Mouse (Mus musculus) embryonic facial prominence, embryonic 14.5 days (tissue): Measurements from ENCODE around the gene Upp2. TPM values are rescaled to one million over a fixed set of nuclear protein-coding genes. Genes with fewer than 3 reads are reported as not detected.

ENCODE experiments used
- ATAC-seq: fragments of 200-750 bp; cut with Nextera tagmentation; 2 replicates; pipeline ENCODE4 v1.8.0; 2017; ENCODE audit warnings: low read depth, moderate number of reproducible peaks, moderate TSS enrichment
- DNase-seq: peaks from one replicate; pipeline ENCODE4 v3.0.0-alpha.2; 2015; ENCODE audit warnings: low spot score
- H3K27ac ChIP-seq: fragments of 300-500 bp; sonication (generic); replicated peaks from 2 replicates; pipeline ENCODE4 v1.5.1; 2014; ENCODE audit warnings: low read depth, mild to moderate bottlenecking, low read length, moderate library complexity
- H3K27me3 ChIP-seq: fragments of 300-500 bp; sonication (generic); replicated peaks from 2 replicates; pipeline ENCODE4 v1.6.1; 2014; ENCODE audit warnings: low read length; ENCODE audit not compliant: control insufficient read depth, insufficient read depth
- H3K36me3 ChIP-seq: fragments of 300-500 bp; sonication (generic); 2 replicates; pipeline ENCODE4 v1.6.1; 2014; ENCODE audit warnings: low read length, mixed read lengths; ENCODE audit not compliant: control insufficient read depth, insufficient read depth
- H3K4me1 ChIP-seq: fragments of 300-500 bp; sonication (generic); 2 replicates; pipeline ENCODE4 v1.6.1; 2014; ENCODE audit warnings: antibody characterized with exemption, low read length; ENCODE audit not compliant: control insufficient read depth, insufficient read depth
- H3K4me2 ChIP-seq: fragments of 300-500 bp; sonication (generic); 2 replicates; pipeline ENCODE4 v1.6.1; 2014; ENCODE audit warnings: low read depth, mild to moderate bottlenecking, low read length, moderate library complexity, mixed read lengths
- H3K4me3 ChIP-seq: fragments of 300-500 bp; sonication (generic); 2 replicates; pipeline ENCODE4 v1.5.1; 2014; ENCODE audit warnings: low read depth, mild to moderate bottlenecking, low read length
- H3K9ac ChIP-seq: fragments of 300-500 bp; sonication (generic); 2 replicates; pipeline ENCODE4 v1.6.1; 2014; ENCODE audit warnings: low read depth, mild to moderate bottlenecking, low read length, moderate library complexity, mixed read lengths
- H3K9me3 ChIP-seq: fragments of 300-500 bp; sonication (generic); 2 replicates; pipeline ENCODE4 v1.6.1; 2016; ENCODE audit warnings: low read length; ENCODE audit not compliant: control insufficient read depth
- WGBS: fragments of 180-500 bp; shearing (Covaris S2); extraction: QIAGEN DNeasy Blood & Tissue Kit; methylation state at CpG from one replicate; pipeline ENCODE4 v1.1.7; 2014; 5-methylcytosine and 5-hydroxymethylcytosine counted together
- polyA plus RNA-seq: library from polyadenylated mRNA; unstranded; fragments of >200 nt; fragmentation: Nextera tagmentation; extraction: Ambion mirVana; gene quantifications from 2 replicates; pipeline ENCODE4 v1.2.1, GENCODE M21; 2014

Gene Upp2
- polyA plus RNA-seq, 1 experiment from 2014 or later, result 8.7 TPM

DNA sequence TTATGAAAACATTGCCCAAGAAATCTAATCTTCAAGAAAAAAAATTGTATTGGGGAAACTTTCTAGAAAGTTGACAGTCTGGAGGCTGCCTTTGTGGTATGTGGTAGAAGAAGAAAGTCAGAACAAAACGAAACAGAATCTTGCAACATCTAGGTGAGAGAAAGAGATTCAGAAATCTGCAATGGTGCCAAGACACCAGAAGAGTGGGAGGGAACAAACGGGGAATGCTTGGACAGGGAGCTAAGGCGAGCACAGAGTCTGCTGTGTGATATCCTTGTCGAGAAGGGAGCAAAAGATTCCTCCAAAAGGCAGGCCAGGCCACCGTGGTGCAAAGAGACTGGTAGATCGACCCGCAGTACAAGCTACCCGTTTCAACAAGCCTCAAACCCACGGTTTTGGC, 232.0 kb downstream of the Upp2 start:
- WGBS, result 82% methylated on average over 9 of the region's 9 CpGs
- no peak for ATAC-seq
- H3K4me3 ChIP-seq, result no peak overlapping the region
- no peak overlapping the region for H3K4me2 ChIP-seq
- H3K27ac ChIP-seq, result no peak overlapping the region
- no peaks in the 10 kb centered on the region for H3K4me1 ChIP-seq
- H3K36me3 ChIP-seq, result no peaks in the 10 kb centered on the region
- H3K27me3 ChIP-seq, result no peaks in the 10 kb centered on the region
- no peaks in the 10 kb centered on the region for H3K9me3 ChIP-seq
- no peak for DNase-seq
- H3K9ac ChIP-seq, result no peak overlapping the region

DNA sequence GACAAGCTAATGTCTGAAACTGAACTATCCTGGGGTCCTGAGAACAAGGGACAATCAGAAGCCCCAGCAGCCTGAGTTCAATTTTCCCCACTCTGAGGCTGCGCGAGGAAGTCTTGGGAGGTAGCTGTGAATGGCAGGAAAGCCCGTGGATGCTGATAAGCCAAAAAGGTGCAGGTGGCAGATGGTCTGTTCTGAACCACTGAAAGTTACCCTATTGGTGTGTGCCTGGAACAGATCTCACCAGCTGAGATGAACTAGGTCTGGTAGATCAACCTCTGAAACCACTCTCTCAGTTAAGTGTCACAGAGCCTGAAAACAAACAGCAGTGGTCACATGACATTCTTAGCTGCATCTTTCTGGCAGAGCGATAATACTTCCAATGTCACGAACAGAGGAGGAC, 232.5 kb downstream of the Upp2 start:
- no peaks in the 10 kb centered on the region for H3K4me1 ChIP-seq
- H3K27me3 ChIP-seq, result no peaks in the 10 kb centered on the region
- no peak overlapping the region for H3K9ac ChIP-seq
- no peaks in the 10 kb centered on the region for H3K9me3 ChIP-seq
- no peak overlapping the region for H3K4me3 ChIP-seq
- 92% methylated on average over 5 of the region's 5 CpGs for WGBS
- H3K27ac ChIP-seq, result no peak overlapping the region
- H3K36me3 ChIP-seq, result no peaks in the 10 kb centered on the region
- no peak overlapping the region for H3K4me2 ChIP-seq
- ATAC-seq (no peak), DNase-seq (no peak)

DNA sequence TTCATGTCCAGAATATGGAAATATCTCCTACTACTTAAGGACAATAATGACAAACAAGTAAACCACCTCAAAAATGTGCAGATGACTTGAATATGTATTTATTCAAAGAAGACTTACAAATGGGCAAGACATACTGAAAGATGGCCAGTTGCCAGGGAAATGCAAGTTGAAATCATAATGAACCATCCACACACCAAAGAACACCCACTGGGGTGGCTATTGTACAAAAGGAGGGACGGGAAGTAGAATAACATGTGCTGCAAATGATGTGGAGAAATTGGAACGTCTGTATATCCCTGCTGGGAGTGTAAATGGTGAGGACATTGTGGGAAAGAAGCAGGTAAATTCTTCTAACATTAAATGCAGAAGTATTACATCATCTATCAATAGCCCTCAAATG, 245.8 kb downstream of the Upp2 start:
- no peak for DNase-seq
- no peak overlapping the region for H3K4me3 ChIP-seq
- H3K27me3 ChIP-seq, result no peaks in the 10 kb centered on the region
- H3K27ac ChIP-seq, result no peak overlapping the region
- 56% methylated on average over 2 of the region's 2 CpGs for WGBS
- H3K36me3 ChIP-seq, result no peaks in the 10 kb centered on the region
- no peaks in the 10 kb centered on the region for H3K9me3 ChIP-seq
- no peaks in the 10 kb centered on the region for H3K4me1 ChIP-seq
- H3K4me2 ChIP-seq, result no peak overlapping the region
- no peak for ATAC-seq
- H3K9ac ChIP-seq, result no peak overlapping the region

DNA sequence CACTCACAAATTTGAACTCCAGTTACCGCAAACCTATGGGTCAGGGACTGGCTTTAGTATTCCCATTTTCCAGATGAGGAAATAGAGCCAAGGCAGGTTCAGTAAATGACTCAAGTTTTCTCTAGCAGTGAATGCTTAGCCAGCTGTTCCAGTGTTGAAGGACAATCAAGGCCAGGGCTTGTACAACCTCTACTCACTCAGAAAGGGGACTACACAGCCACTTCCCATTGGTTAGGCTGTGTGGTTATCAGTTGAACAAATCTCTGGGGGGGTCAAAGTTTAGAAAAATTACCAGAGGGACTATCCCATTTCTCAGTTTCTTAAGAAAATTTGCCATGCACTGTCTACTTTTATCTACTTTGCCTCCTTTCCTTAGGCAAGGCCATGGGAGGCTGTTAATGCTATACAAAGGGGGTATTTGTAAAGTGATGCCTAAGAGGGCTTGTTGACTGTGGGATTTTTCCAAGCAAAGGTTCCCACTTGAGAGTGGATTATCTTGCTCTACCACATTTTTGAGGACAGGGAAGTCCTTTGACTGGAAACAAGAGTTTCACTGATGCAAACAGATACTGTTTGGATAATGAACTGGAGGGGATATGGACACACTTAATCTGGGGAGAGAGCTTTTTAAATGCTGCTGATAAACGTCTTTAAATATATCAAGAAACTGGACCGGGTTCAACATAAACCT, 262.0 kb downstream of the Upp2 start:
- Histone ChIP-seq H3K4me2 (no peak overlapping the region), H3K4me3 (no peak overlapping the region), H3K27me3 (no peaks in the 10 kb centered on the region), H3K36me3 (no peaks in the 10 kb centered on the region), H3K4me1 (no peaks in the 10 kb centered on the region), H3K9me3 (no peaks in the 10 kb centered on the region), H3K27ac (no peak overlapping the region; the same call in 1 of the 2 replicates), H3K9ac (no peak overlapping the region)
- DNase-seq (peak; percentile 86), ATAC-seq (peak; percentile 86)
- 44% methylated on average over 3 of the region's 3 CpGs for whole genome bisulfite sequencing

DNA sequence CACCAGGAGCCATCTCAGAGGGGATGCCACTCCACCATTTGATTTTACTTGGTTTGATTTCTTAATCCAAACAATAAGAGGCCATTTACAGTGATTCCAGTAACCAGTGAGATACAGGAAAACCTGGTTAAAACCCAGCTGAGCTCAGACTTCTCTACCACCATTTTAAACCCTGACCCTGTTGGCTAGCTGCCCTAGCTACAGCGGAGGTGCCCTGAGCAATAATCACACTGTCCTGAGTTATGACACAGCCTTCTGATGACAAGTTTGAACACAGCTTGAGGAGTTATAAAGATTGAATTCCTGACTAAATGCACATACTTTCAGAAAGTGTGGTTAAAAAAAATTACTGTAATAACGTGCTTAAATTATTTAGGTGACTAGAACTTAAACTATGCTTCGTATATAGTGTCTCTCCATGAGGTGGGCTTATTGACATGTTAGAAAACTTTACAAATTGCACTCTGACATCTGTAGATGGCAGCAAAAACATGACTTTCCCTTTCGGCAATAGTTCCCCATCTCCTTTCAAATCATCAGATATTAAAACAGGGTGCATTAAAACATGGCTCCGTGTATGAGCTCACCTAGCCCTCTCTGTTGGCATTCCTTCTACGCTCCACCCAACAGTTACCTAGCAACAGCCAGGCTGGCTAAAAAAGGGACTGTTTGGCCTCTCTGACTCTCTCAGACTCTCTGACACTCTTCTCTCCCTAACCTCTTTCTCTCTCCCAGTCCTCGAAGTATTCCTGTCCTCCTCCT, 263.1 kb downstream of the Upp2 start:
- peak; percentile 80 for DNase-seq
- Histone ChIP-seq H3K9ac (no peak overlapping the region), H3K27me3 (no peaks in the 10 kb centered on the region), H3K4me2 (no peak overlapping the region), H3K9me3 (no peaks in the 10 kb centered on the region), H3K4me1 (peaks cover 8% of the 10 kb centered on the region; the same call in 1 of the 2 replicates), H3K27ac (0 out of 2 replicates have a peak overlapping the region, but pooled peaks have one; percentile 13), H3K4me3 (no peak overlapping the region), H3K36me3 (no peaks in the 10 kb centered on the region)
- peak; percentile 75 for ATAC-seq
- 43% methylated on average over 7 of the region's 7 CpGs for whole genome bisulfite sequencing

DNA sequence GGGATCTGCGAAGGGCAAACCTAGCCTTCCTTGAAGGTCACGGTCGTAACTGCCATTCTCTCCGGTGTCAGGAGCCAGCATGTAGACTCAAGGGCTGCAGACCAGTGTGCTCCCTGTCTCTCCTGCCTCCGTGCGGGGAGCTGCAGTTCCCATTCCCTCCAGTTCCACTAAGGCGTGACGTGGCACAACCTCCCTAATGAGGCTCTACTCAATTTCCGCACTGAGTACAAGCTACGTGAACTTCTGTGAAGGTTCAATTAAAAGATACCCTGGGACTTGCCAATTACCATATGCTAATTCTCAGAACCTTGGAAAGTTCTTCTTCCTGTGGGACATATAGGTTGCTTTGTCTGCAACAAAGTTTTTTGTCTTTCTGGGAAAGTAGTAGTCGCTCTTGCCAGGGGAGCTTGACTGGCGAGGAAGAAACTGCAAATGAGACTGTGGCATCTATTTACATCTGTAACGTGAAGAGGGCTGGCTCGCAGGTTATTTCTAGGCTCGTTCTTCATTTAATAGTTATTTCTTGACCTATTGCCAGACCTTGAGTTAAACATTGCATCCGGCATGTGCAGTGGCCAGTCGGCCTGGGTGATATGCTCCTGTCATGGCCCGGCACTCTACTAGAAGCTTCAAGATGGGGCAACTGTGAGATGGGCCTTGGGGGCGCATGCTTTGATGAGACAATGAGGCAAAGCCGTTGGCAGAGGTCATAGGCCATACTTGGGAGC, 265.3 kb downstream of the Upp2 start:
- no peaks in the 10 kb centered on the region for H3K36me3 ChIP-seq
- H3K27me3 ChIP-seq, result no peaks in the 10 kb centered on the region
- DNase-seq (no peak), ATAC-seq (no peak)
- WGBS, result 90% methylated on average over 20 of the region's 20 CpGs
- H3K27ac ChIP-seq, result no peak overlapping the region
- no peak overlapping the region for H3K4me2 ChIP-seq
- no peak overlapping the region for H3K4me3 ChIP-seq
- no peaks in the 10 kb centered on the region for H3K9me3 ChIP-seq
- no peak overlapping the region for H3K9ac ChIP-seq
- peaks cover 8% of the 10 kb centered on the region; the same call in 1 of the 2 replicates for H3K4me1 ChIP-seq

DNA sequence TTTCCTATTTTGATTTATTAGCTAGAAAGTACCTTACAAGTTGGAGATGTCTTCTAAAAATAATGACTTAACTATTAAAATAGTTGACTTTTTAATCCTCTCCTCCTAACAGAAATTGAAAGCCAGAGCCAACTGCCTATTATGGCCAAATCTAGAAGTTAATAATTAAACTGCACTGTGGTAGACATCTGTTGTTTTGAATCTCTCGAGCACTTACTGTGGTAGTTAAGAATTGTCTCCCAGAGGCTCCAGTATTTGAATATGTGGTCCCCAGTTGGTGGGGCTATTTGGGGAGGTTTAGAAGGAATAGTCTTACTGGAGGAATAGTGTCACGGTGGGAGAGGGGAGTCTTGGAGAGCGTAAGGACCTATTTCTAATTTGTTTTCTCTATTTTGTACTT, 273.9 kb downstream of the Upp2 start:
- ATAC-seq (no peak), DNase-seq (no peak)
- Histone ChIP-seq H3K27ac (no peak overlapping the region), H3K9me3 (peaks cover 4% of the 10 kb centered on the region; the same call in 1 of the 2 replicates), H3K4me1 (no peaks in the 10 kb centered on the region), H3K27me3 (no peaks in the 10 kb centered on the region), H3K4me2 (no peak overlapping the region), H3K9ac (no peak overlapping the region), H3K4me3 (no peak overlapping the region), H3K36me3 (no peaks in the 10 kb centered on the region)
- WGBS, result 74% methylated on average over 3 of the region's 3 CpGs

DNA sequence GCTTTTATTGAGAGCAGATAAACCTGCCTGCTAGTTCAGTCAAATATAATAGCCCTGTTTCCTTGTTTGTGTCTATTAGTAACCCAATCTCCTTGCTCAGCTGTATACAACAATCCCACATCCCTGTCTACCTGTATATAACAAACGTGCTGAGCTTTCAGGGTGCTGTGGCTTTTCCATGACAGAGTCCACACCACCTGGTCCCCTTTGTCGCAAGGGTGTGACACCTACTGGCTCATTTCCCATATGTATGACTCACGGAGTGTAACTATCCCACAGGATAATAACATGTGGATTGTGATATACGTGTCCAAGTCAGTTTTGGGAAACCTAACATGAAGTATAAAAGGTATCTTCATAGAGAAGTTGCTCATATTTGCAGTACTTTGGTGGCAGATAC, 275.3 kb downstream of the Upp2 start:
- DNase-seq, result no peak
- peaks cover 4% of the 10 kb centered on the region; the same call in 1 of the 2 replicates for H3K9me3 ChIP-seq
- H3K27me3 ChIP-seq, result no peaks in the 10 kb centered on the region
- H3K4me1 ChIP-seq, result no peaks in the 10 kb centered on the region
- H3K4me3 ChIP-seq, result no peak overlapping the region
- H3K4me2 ChIP-seq, result no peak overlapping the region
- H3K9ac ChIP-seq, result no peak overlapping the region
- 69% methylated on average over 4 of the region's 4 CpGs for WGBS
- peak; percentile 82; the same call in 1 of the 2 replicates for ATAC-seq
- H3K36me3 ChIP-seq, result no peaks in the 10 kb centered on the region
- H3K27ac ChIP-seq, result no peak overlapping the region
